Mouse (Mus musculus) ES-Bruce4 (cell line): ENCODE data around the gene Chrna10. TPM values are rescaled to one million over a fixed set of nuclear protein-coding genes. Genes with fewer than 3 reads are reported as not detected.

ENCODE experiments used
- H3K27ac ChIP-seq: 2 replicates; pipeline ENCODE4 v1.5.1; 2012; ENCODE audit warnings: low read length, inconsistent platforms; ENCODE audit not compliant: insufficient read depth
- H3K27me3 ChIP-seq: 2 replicates; pipeline ENCODE4 v1.6.1; 2012; ENCODE audit warnings: mild to moderate bottlenecking, low read length, inconsistent platforms; ENCODE audit not compliant: control insufficient read depth, poor library complexity, insufficient read depth, severe bottlenecking
- H3K36me3 ChIP-seq: 2 replicates; pipeline ENCODE4 v1.6.1; 2012; ENCODE audit warnings: inconsistent platforms, mild to moderate bottlenecking, low read length, moderate library complexity; ENCODE audit not compliant: control insufficient read depth, poor library complexity, insufficient read depth, severe bottlenecking
- H3K4me1 ChIP-seq: one replicate; pipeline ENCODE4 v1.8.1; 2011; ENCODE audit warnings: low read length; ENCODE audit not compliant: control insufficient read depth, insufficient read depth
- H3K4me3 ChIP-seq: 2 replicates; pipeline ENCODE4 v1.5.1; 2011; ENCODE audit warnings: low read depth, mild to moderate bottlenecking, low read length
- H3K9ac ChIP-seq: 2 replicates; pipeline ENCODE4 v1.6.1; 2012; ENCODE audit warnings: low read depth, mild to moderate bottlenecking, inconsistent platforms; ENCODE audit not compliant: poor library complexity, severe bottlenecking
- H3K9me3 ChIP-seq: replicated peaks from 2 replicates; pipeline ENCODE4 v1.6.1; 2012; ENCODE audit warnings: mild to moderate bottlenecking, low read length, inconsistent platforms; ENCODE audit not compliant: control insufficient read depth, poor library complexity, insufficient read depth, severe bottlenecking
- CTCF ChIP-seq: IDR thresholded peaks from one replicate; pipeline ENCODE4 v1.8.1; 2011; ENCODE audit warnings: low read depth, low read length
- EP300 ChIP-seq: IDR thresholded peaks from 2 replicates; pipeline ENCODE4 v1.6.1; 2011; ENCODE audit warnings: low read depth, low read length; ENCODE audit not compliant: insufficient read depth
- POLR2A ChIP-seq: IDR thresholded peaks from one replicate; pipeline ENCODE4 v1.8.1; 2011; ENCODE audit warnings: low read length; ENCODE audit not compliant: insufficient read depth
- polyA plus RNA-seq: library from polyadenylated mRNA; stranded (reverse); fragments of >200 nt; gene quantifications from 2 replicates; pipeline ENCODE4 v1.2.4, GENCODE M21; 2011; ENCODE audit warnings: low read depth; ENCODE audit not compliant: missing spikeins, insufficient read depth, insufficient read length

Gene Chrna10
- polyA plus RNA-seq, 1 experiment, result not detected

- Histone ChIP-seq H3K36me3 (no peaks in the 10 kb centered on the region; the same call in 1 of the 2 replicates), H3K4me1 (no peaks in the 10 kb centered on the region), H3K27me3 (no peaks in the 10 kb centered on the region), H3K27ac (no peak overlapping the region), H3K9me3 (no peaks in the 10 kb centered on the region), H3K9ac (no peak overlapping the region), H3K4me3 (no peak overlapping the region)
- no peak for TF ChIP-seq EP300
- no peak for TF ChIP-seq POLR2A
- TF ChIP-seq CTCF, result no peak
Observed at GRCm38 (mm10) chr7:102062203-102062602, 54.4 kb downstream of the Chrna10 start.

GRCm38 (mm10) chr7:102061353-102061752 lies 55.3 kb downstream of the Chrna10 start:
- Histone ChIP-seq H3K4me3 (no peak overlapping the region), H3K9me3 (no peaks in the 10 kb centered on the region), H3K27me3 (no peaks in the 10 kb centered on the region), H3K4me1 (no peaks in the 10 kb centered on the region), H3K27ac (no peak overlapping the region), H3K9ac (no peak overlapping the region), H3K36me3 (no peaks in the 10 kb centered on the region; the same call in 1 of the 2 replicates)
- no peak for TF ChIP-seq CTCF
- TF ChIP-seq EP300, result no peak
- no peak for TF ChIP-seq POLR2A

Other genes starting within 250 kb of the Chrna10 start
- 54.6 and 59.8 TPM in 2 replicates for gene Folr1, start 246.0 kb downstream of the Chrna10 start, polyA plus RNA-seq
- gene Lamtor1, start 210.9 kb downstream of the Chrna10 start, polyA plus RNA-seq, result 80.9 and 85.9 TPM in 2 replicates
- not detected in 2 replicates for gene Tomt, start 210.5 kb downstream of the Chrna10 start, polyA plus RNA-seq
- gene Lrrc51, start 182.9 kb downstream of the Chrna10 start, polyA plus RNA-seq, result 6.7 and 7.5 TPM in 2 replicates
- 160 and 170 TPM in 2 replicates for gene Numa1, start 182.7 kb downstream of the Chrna10 start, polyA plus RNA-seq
- 6.3 TPM in 2 replicates for gene Il18bp, start 98.1 kb downstream of the Chrna10 start, polyA plus RNA-seq
- gene Rnf121, start 51.4 kb downstream of the Chrna10 start, polyA plus RNA-seq, result 21.9 and 27.1 TPM in 2 replicates
- gene Xndc1, start 51.3 kb downstream of the Chrna10 start, polyA plus RNA-seq, result 43.9 and 54.2 TPM in 2 replicates
- gene Xntrpc, start 51.1 kb downstream of the Chrna10 start, polyA plus RNA-seq, result 0.76 and 1.3 TPM in 2 replicates
- gene Trpc2, start 33.7 kb downstream of the Chrna10 start, polyA plus RNA-seq, result not detected in 2 replicates
- gene Art1, start 15.1 kb downstream of the Chrna10 start, polyA plus RNA-seq, result 0.94 and 0.99 TPM in 2 replicates
- 2.7 and 3.7 TPM in 2 replicates for gene Art5, start 7.3 kb downstream of the Chrna10 start, polyA plus RNA-seq
- 118 and 119 TPM in 2 replicates for gene Nup98, start 93.3 kb upstream of the Chrna10 start, polyA plus RNA-seq
- gene Pgap2, start 93.4 kb upstream of the Chrna10 start, polyA plus RNA-seq, result 48.9 and 55.0 TPM in 2 replicates
- 20.0 and 20.4 TPM in 2 replicates for gene Rhog, start 139.2 kb upstream of the Chrna10 start, polyA plus RNA-seq
- 26.0 and 28.9 TPM in 2 replicates for gene Stim1, start 151.0 kb upstream of the Chrna10 start, polyA plus RNA-seq